8 mouse cellular contexts compared by ENCODE assay signal in genomic region chr8:94908847-94909246, GRCm38 (mm10). TPM values are rescaled to one million over a fixed set of nuclear protein-coding genes. Genes with fewer than 3 reads are reported as not detected.
DNase-seq lines count a peak whose midpoint lies in the region; ATAC-seq and TF ChIP-seq lines count a peak whose summit lies in the region.

No protein-coding gene starts in this region.

- H3K9ac ChIP-seq in midbrain, embryonic 11.5 days (ENCODE audit: low read length): no peak overlapping the region
- no peak overlapping the region for H3K9ac ChIP-seq in midbrain, embryonic 13.5 days (replicated peaks)
- no peak overlapping the region for H3K9ac ChIP-seq in intestine, embryonic 15.5 days
- no peak overlapping the region for H3K9ac ChIP-seq in limb, embryonic 11.5 days (ENCODE audit: low read length)

- peak; percentile 96 for DNase-seq in midbrain, embryonic 11.5 days (ENCODE audit: low spot score, missing footprints)
- DNase-seq in c-Kit-positive CD71-positive TER-119-negative erythroid progenitor cells, embryonic 14.5 days (ENCODE audit: low read depth): peak; percentile 81
- DNase-seq in frontal cortex, postnatal 10 days (ENCODE audit: low spot score in 2 of 2): peak; percentile 57 to 69
- DNase-seq in limb, embryonic 11.5 days (ENCODE audit: low spot score): peak; percentile 92
- DNase-seq in thymus, adult 2 months: peak; percentile 73

- no peak overlapping the region for H3K4me3 ChIP-seq in midbrain, embryonic 11.5 days (ENCODE audit: low read depth, low read length)
- H3K4me3 ChIP-seq in midbrain, embryonic 13.5 days (replicated peaks): no peak overlapping the region
- no peak overlapping the region for H3K4me3 ChIP-seq in intestine, embryonic 15.5 days (replicated peaks)
- H3K4me3 ChIP-seq in limb, embryonic 11.5 days (ENCODE audit: low read depth, low read length): no peak overlapping the region
- no peak overlapping the region for H3K4me3 ChIP-seq in thymus, adult 2 months (ENCODE audit: control insufficient read depth, insufficient read depth, low read length)

- no peak overlapping the region for H3K27ac ChIP-seq in midbrain, embryonic 11.5 days (ENCODE audit: low read depth, low read length)
- no peak overlapping the region for H3K27ac ChIP-seq in midbrain, embryonic 13.5 days
- H3K27ac ChIP-seq in intestine, embryonic 15.5 days: no peak overlapping the region
- H3K27ac ChIP-seq in limb, embryonic 11.5 days (replicated peaks; ENCODE audit: low read depth, low read length): no peak overlapping the region
- no peak overlapping the region for H3K27ac ChIP-seq in thymus, adult 2 months (ENCODE audit: control insufficient read depth, insufficient read depth, low read length)

- peaks cover 19% of the 10 kb centered on the region for H3K27me3 ChIP-seq in midbrain, embryonic 11.5 days (ENCODE audit: control insufficient read depth, insufficient read depth, low read length)
- peaks cover 27% of the 10 kb centered on the region for H3K27me3 ChIP-seq in midbrain, embryonic 13.5 days
- peaks cover 3% of the 10 kb centered on the region; the same call in 1 of the 2 replicates for H3K27me3 ChIP-seq in intestine, embryonic 15.5 days (replicated peaks)
- 0 out of 2 replicates have a peak, but pooled peaks cover 4% of the 10 kb centered on the region for H3K27me3 ChIP-seq in limb, embryonic 11.5 days (ENCODE audit: control insufficient read depth, insufficient read depth, low read length)
- H3K27me3 ChIP-seq in thymus, adult 2 months (ENCODE audit: control insufficient read depth, insufficient read depth, low read length): no peaks in the 10 kb centered on the region

- no peaks in the 10 kb centered on the region for H3K9me3 ChIP-seq in midbrain, embryonic 11.5 days (ENCODE audit: control insufficient read depth, low read length)
- no peaks in the 10 kb centered on the region for H3K9me3 ChIP-seq in midbrain, embryonic 13.5 days
- H3K9me3 ChIP-seq in intestine, embryonic 15.5 days: no peaks in the 10 kb centered on the region
- H3K9me3 ChIP-seq in limb, embryonic 11.5 days (ENCODE audit: control insufficient read depth, low read length): no peaks in the 10 kb centered on the region

- H3K4me1 ChIP-seq in midbrain, embryonic 11.5 days (ENCODE audit: control insufficient read depth, insufficient read depth, low read length): peaks cover 10% of the 10 kb centered on the region
- H3K4me1 ChIP-seq in midbrain, embryonic 13.5 days (replicated peaks): peaks cover 13% of the 10 kb centered on the region
- peaks cover 22% of the 10 kb centered on the region for H3K4me1 ChIP-seq in intestine, embryonic 15.5 days (replicated peaks)
- peaks cover 22% of the 10 kb centered on the region for H3K4me1 ChIP-seq in limb, embryonic 11.5 days (ENCODE audit: control insufficient read depth, insufficient read depth, low read length)
- H3K4me1 ChIP-seq in thymus, adult 2 months (replicated peaks; ENCODE audit: control insufficient read depth, insufficient read depth, low read length): peaks cover 2% of the 10 kb centered on the region; the same call in 1 of the 2 replicates

- H3K4me2 ChIP-seq in midbrain, embryonic 11.5 days: no peak overlapping the region
- H3K4me2 ChIP-seq in midbrain, embryonic 13.5 days (replicated peaks): no peak overlapping the region
- no peak overlapping the region for H3K4me2 ChIP-seq in intestine, embryonic 15.5 days (replicated peaks)
- no peak overlapping the region for H3K4me2 ChIP-seq in limb, embryonic 11.5 days (ENCODE audit: low read depth, severe bottlenecking)

- no peak for TF ChIP-seq POLR2A in thymus, adult 2 months (IDR thresholded peaks at IDR 0.05; ENCODE audit: control insufficient read depth, extremely low read depth, insufficient read depth, low read length, poor library complexity)

- WGBS in midbrain, embryonic 11.5 days: 15% methylated on average over 4 of the region's 4 CpGs
- WGBS in midbrain, embryonic 13.5 days: 10% methylated on average over 4 of the region's 4 CpGs
- 7% methylated on average over 4 of the region's 4 CpGs for WGBS in intestine, embryonic 15.5 days
- WGBS in limb, embryonic 11.5 days: 7% methylated on average over 4 of the region's 4 CpGs
- WGBS in thymus, adult 2 months: 15% methylated on average over 4 of the region's 4 CpGs

- no peak for ATAC-seq in midbrain, embryonic 11.5 days (ENCODE audit: low FRiP score)
- no peak for ATAC-seq in midbrain, embryonic 13.5 days
- ATAC-seq in intestine, embryonic 15.5 days: peak; percentile 66
- ATAC-seq in limb, embryonic 11.5 days (ENCODE audit: insufficient number of reproducible peaks, low FRiP score, low TSS enrichment, low read depth): no peak
- peak; percentile 47; the same call in 1 of the 2 replicates for ATAC-seq in neutrophil, adult 5-6 weeks (ENCODE audit: extremely low read depth, insufficient number of reproducible peaks, low FRiP score, poor library complexity, severe bottlenecking)

- H3K36me3 ChIP-seq in midbrain, embryonic 11.5 days (ENCODE audit: control insufficient read depth, insufficient read depth, low read length): no peaks in the 10 kb centered on the region
- no peaks in the 10 kb centered on the region for H3K36me3 ChIP-seq in midbrain, embryonic 13.5 days
- peaks cover 10% of the 10 kb centered on the region; the same call in 1 of the 2 replicates for H3K36me3 ChIP-seq in intestine, embryonic 15.5 days
- H3K36me3 ChIP-seq in limb, embryonic 11.5 days (ENCODE audit: control insufficient read depth, insufficient read depth, low read length): peaks cover 11% of the 10 kb centered on the region
- no peaks in the 10 kb centered on the region for H3K36me3 ChIP-seq in thymus, adult 2 months (ENCODE audit: control insufficient read depth, insufficient read depth, low read length)

- peak; percentile 64; the same call in 1 of the 2 replicates for TF ChIP-seq CTCF in thymus, adult 2 months (IDR thresholded peaks at IDR 0.05; ENCODE audit: borderline replicate concordance, control insufficient read depth, extremely low read depth, insufficient read depth, low read length, poor library complexity)

RNA-seq across cellular contexts. Expression of gene Ccdc102a, which starts 9.1 kb away (rescaled TPM):
- polyA plus RNA-seq in midbrain, embryonic 11.5 days (2014; fragmentation: Nextera tagmentation; extraction: Ambion mirVana): 13.5 and 15.9 TPM in 2 replicates
- 4.0 and 6.0 TPM in 2 replicates for polyA plus RNA-seq in midbrain, embryonic 13.5 days (2015; fragmentation: Nextera tagmentation; extraction: Ambion mirVana)
- 20.1 and 20.7 TPM in 2 replicates for polyA plus RNA-seq in intestine, embryonic 15.5 days (2015; fragmentation: Nextera tagmentation; extraction: Ambion mirVana)
- 38.0 and 39.2 TPM in 2 replicates for polyA plus RNA-seq in limb, embryonic 11.5 days (2014; fragmentation: Nextera tagmentation; extraction: Ambion mirVana)
- 2.2 and 3.6 TPM in 2 replicates for total RNA-seq in neutrophil, adult 5-6 weeks (2017)
- polyA plus RNA-seq in thymus, adult 2 months (2012; rRNA removed): 6.8 and 7.2 TPM in 2 replicates

RNA-seq across cellular contexts. Expression of gene Adgrg5, which starts 14.6 kb away (rescaled TPM):
- polyA plus RNA-seq in midbrain, embryonic 11.5 days (2014; fragmentation: Nextera tagmentation; extraction: Ambion mirVana): 0.36 and 0.40 TPM in 2 replicates
- 0.08 and 0.13 TPM in 2 replicates for polyA plus RNA-seq in midbrain, embryonic 13.5 days (2015; fragmentation: Nextera tagmentation; extraction: Ambion mirVana)
- 1.3 and 2.1 TPM in 2 replicates for polyA plus RNA-seq in intestine, embryonic 15.5 days (2015; fragmentation: Nextera tagmentation; extraction: Ambion mirVana)
- 0.21 TPM in 1 of 2 replicates, not detected in the other for polyA plus RNA-seq in limb, embryonic 11.5 days (2014; fragmentation: Nextera tagmentation; extraction: Ambion mirVana)
- 4.2 and 4.3 TPM in 2 replicates for total RNA-seq in neutrophil, adult 5-6 weeks (2017)
- 37.5 and 40.5 TPM in 2 replicates for polyA plus RNA-seq in thymus, adult 2 months (2012; rRNA removed)

RNA-seq across cellular contexts. Expression of gene Dok4, which starts 32.7 kb away (rescaled TPM):
- polyA plus RNA-seq in midbrain, embryonic 11.5 days (2014; fragmentation: Nextera tagmentation; extraction: Ambion mirVana): 12.0 and 12.9 TPM in 2 replicates
- polyA plus RNA-seq in midbrain, embryonic 13.5 days (2015; fragmentation: Nextera tagmentation; extraction: Ambion mirVana): 51.2 and 54.5 TPM in 2 replicates
- 39.4 and 40.3 TPM in 2 replicates for polyA plus RNA-seq in intestine, embryonic 15.5 days (2015; fragmentation: Nextera tagmentation; extraction: Ambion mirVana)
- polyA plus RNA-seq in limb, embryonic 11.5 days (2014; fragmentation: Nextera tagmentation; extraction: Ambion mirVana): 14.6 and 16.4 TPM in 2 replicates
- 2.2 and 3.3 TPM in 2 replicates for total RNA-seq in neutrophil, adult 5-6 weeks (2017)
- polyA plus RNA-seq in thymus, adult 2 months (2012; rRNA removed): 3.1 and 4.9 TPM in 2 replicates

RNA-seq across cellular contexts. Expression of gene Polr2c, which starts 51.6 kb away (rescaled TPM):
- 160 and 169 TPM in 2 replicates for polyA plus RNA-seq in midbrain, embryonic 11.5 days (2014; fragmentation: Nextera tagmentation; extraction: Ambion mirVana)
- polyA plus RNA-seq in midbrain, embryonic 13.5 days (2015; fragmentation: Nextera tagmentation; extraction: Ambion mirVana): 133 and 140 TPM in 2 replicates
- polyA plus RNA-seq in intestine, embryonic 15.5 days (2015; fragmentation: Nextera tagmentation; extraction: Ambion mirVana): 126 and 134 TPM in 2 replicates
- polyA plus RNA-seq in limb, embryonic 11.5 days (2014; fragmentation: Nextera tagmentation; extraction: Ambion mirVana): 178 and 189 TPM in 2 replicates
- 34.4 and 38.9 TPM in 2 replicates for total RNA-seq in neutrophil, adult 5-6 weeks (2017)
- polyA plus RNA-seq in thymus, adult 2 months (2012; rRNA removed): 146 and 160 TPM in 2 replicates

Comparison
In these comparisons a context has a peak if more than half of its experiments do, and no peak if none do; other contexts are left out.
1. ATAC-seq: peak in intestine, embryonic 15.5 days (single experiment) and neutrophil, adult 5-6 weeks (single experiment); none in midbrain, embryonic 11.5 days (single experiment), midbrain, embryonic 13.5 days (single experiment) and limb, embryonic 11.5 days (single experiment).
2. RNA of gene Adgrg5, which starts 14.6 kb away (polyA plus RNA-seq): 37.5 to 40.5 TPM in thymus, adult 2 months; 1.3 to 2.1 TPM in intestine, embryonic 15.5 days, 0.36 to 0.40 TPM in midbrain, embryonic 11.5 days, 0.21 TPM in limb, embryonic 11.5 days and 0.08 to 0.13 TPM in midbrain, embryonic 13.5 days; every median in the first group is over 10 times any median in the second.
3. Peak in every context shown above with its lines, with median percentiles within 50 percentile points of each other: DNase-seq.